Mouse (Mus musculus): ENCODE measurements around the gene Dab2ip. TPM values are rescaled to one million over a fixed set of nuclear protein-coding genes. Genes with fewer than 3 reads are reported as not detected.

The Dab2ip gene
- polyA plus RNA-seq, 1 experiment from 2014 or later, result 48.4 TPM

DNA sequence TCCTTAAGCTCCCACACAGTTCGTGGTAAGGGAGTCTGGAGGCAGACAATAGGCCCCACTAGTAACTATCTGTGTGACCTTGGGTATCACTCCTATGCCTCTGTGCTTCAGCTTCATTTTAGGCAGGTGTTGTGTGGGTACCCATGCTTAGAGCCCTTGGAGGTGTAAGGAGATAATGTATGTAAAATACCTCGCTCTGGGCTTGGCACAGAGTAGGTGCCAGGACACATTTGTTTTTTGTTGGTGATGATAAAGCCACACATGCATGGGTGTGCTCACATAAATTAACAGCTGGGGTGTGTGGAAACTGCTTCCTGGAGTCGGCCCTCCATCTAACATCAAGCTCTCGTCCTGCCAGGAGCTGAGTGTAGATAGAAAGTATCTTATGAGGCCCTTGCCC lies 130.1 kb downstream of the Dab2ip start:
- no peak overlapping the region for H3K9ac ChIP-seq
- no peak for DNase-seq (ENCODE audit: low spot score)
- no peaks in the 10 kb centered on the region for H3K27me3 ChIP-seq (ENCODE audit: control insufficient read depth, insufficient read depth, low read length)
- H3K4me3 ChIP-seq (replicated peaks; ENCODE audit: low read length), result no peak overlapping the region
- WGBS, result 73% methylated on average over 4 of the region's 4 CpGs
- H3K36me3 ChIP-seq (replicated peaks; ENCODE audit: control insufficient read depth, insufficient read depth), result no peaks in the 10 kb centered on the region
- peaks cover 74% of the 10 kb centered on the region for H3K4me1 ChIP-seq (replicated peaks; ENCODE audit: control insufficient read depth, insufficient read depth, low read length)
- no peak overlapping the region for H3K4me2 ChIP-seq (replicated peaks)
- no peaks in the 10 kb centered on the region for H3K9me3 ChIP-seq (ENCODE audit: control insufficient read depth, low read length)
- no peak overlapping the region for H3K27ac ChIP-seq
- no peak for ATAC-seq (ENCODE audit: low FRiP score)

DNA sequence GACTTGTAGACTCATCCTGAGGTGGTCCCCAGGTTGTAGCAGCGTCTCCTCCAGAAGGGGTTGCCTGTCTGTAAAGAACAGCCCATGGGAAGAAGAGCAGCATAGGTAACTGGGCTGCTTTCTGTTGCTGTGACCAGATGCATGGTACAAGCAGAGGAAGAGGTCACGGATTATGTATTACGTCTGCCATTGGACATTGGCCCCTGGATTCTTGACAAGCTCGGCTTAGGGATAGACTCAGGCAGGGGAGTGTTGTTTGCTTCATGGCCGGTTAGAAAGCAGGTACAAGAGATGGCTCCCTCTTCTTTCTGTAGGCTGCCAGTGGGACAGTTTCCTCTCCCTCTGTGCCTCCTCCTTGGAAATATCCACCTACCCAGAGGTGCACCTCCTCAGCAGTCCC lies 130.5 kb downstream of the Dab2ip start:
- H3K36me3 ChIP-seq (replicated peaks; ENCODE audit: control insufficient read depth, insufficient read depth), result no peaks in the 10 kb centered on the region
- H3K4me1 ChIP-seq (replicated peaks; ENCODE audit: control insufficient read depth, insufficient read depth, low read length), result peaks cover 79% of the 10 kb centered on the region
- no peak overlapping the region for H3K27ac ChIP-seq
- ATAC-seq (ENCODE audit: low FRiP score) (no peak), DNase-seq (ENCODE audit: low spot score) (no peak)
- no peaks in the 10 kb centered on the region for H3K9me3 ChIP-seq (ENCODE audit: control insufficient read depth, low read length)
- WGBS, result 87% methylated on average over 5 of the region's 5 CpGs
- no peak overlapping the region for H3K4me2 ChIP-seq (replicated peaks)
- H3K4me3 ChIP-seq (replicated peaks; ENCODE audit: low read length), result no peak overlapping the region
- H3K27me3 ChIP-seq (ENCODE audit: control insufficient read depth, insufficient read depth, low read length), result no peaks in the 10 kb centered on the region
- H3K9ac ChIP-seq, result no peak overlapping the region

DNA sequence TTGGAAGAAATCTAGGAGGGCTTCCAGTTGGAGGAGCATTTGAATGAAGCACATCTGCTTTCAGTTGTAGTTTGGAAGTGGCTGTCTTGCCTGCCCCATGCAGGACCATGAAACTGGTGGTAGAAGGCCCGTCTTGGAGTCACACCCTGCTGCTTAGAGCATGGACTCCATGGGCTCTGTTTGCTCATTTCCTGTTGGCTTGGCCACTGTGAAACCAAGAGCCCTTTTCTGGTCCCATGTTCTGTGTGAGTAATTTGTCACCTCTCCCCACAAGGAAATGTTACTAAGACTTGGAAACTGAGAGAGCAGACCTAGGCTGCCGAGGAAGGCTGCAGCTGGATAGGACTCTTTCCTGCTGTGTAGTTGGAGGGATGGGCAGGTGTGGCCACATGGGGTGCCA lies 131.8 kb downstream of the Dab2ip start:
- ATAC-seq (ENCODE audit: low FRiP score) (no peak), DNase-seq (ENCODE audit: low spot score) (no peak)
- 64% methylated on average over 2 of the region's 2 CpGs for WGBS
- H3K27ac ChIP-seq, result no peak overlapping the region
- H3K36me3 ChIP-seq (replicated peaks; ENCODE audit: control insufficient read depth, insufficient read depth), result no peaks in the 10 kb centered on the region
- no peak overlapping the region for H3K9ac ChIP-seq
- H3K27me3 ChIP-seq (ENCODE audit: control insufficient read depth, insufficient read depth, low read length), result no peaks in the 10 kb centered on the region
- H3K9me3 ChIP-seq (ENCODE audit: control insufficient read depth, low read length), result no peaks in the 10 kb centered on the region
- H3K4me2 ChIP-seq (replicated peaks), result no peak overlapping the region
- peaks cover 73% of the 10 kb centered on the region for H3K4me1 ChIP-seq (replicated peaks; ENCODE audit: control insufficient read depth, insufficient read depth, low read length)
- H3K4me3 ChIP-seq (replicated peaks; ENCODE audit: low read length), result no peak overlapping the region

DNA sequence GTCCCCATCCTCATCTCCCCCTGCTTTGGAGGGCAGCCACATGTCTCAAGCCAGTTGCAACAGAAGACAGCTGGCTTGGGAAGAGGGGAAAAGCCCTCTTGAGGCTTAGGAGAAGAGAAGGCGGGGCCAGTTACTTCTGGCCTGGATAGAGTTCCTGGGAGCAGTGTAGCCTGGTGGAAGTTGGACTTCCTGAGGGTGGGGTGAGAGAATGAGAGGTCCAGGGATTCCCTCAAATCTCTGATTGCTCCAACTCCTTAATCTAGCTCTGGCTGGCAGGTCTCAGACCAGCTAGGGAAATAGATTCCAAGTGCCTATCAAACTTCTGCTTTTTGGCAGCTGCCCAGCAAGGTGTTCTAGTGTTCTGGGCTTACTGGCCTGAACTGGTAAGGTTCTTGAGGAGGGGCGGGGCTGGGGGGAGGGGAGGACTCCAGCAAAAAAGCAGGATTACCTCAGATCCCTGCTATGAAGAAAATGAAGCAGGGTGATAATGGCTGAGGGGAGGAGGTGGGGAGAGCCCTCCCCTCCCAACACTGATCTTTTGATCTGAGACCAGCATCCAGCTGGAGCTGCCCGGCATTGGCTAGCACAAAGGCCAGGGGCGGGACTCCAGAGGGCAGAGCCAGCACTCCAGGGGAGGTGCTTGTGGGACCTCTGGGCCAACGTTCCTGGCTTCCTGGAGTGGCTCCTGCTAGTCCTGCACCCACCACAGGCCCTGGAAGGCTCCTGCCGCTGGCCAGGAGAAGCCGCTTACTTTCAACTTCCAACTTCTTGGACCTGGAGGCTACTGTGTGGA lies 133.4 kb downstream of the Dab2ip start:
- no peak overlapping the region for H3K4me3 ChIP-seq (replicated peaks; ENCODE audit: low read length)
- H3K9me3 ChIP-seq (ENCODE audit: control insufficient read depth, low read length), result no peaks in the 10 kb centered on the region
- no peak overlapping the region for H3K4me2 ChIP-seq (replicated peaks)
- WGBS, result 18% methylated on average over 7 of the region's 7 CpGs
- no peaks in the 10 kb centered on the region for H3K36me3 ChIP-seq (replicated peaks; ENCODE audit: control insufficient read depth, insufficient read depth)
- H3K4me1 ChIP-seq (replicated peaks; ENCODE audit: control insufficient read depth, insufficient read depth, low read length), result peaks cover 73% of the 10 kb centered on the region
- H3K27ac ChIP-seq, result no peak overlapping the region
- H3K9ac ChIP-seq, result no peak overlapping the region
- H3K27me3 ChIP-seq (ENCODE audit: control insufficient read depth, insufficient read depth, low read length), result no peaks in the 10 kb centered on the region
- peak; percentile 22; the same call in 1 of the 2 replicates for ATAC-seq (ENCODE audit: low FRiP score)
- no peak for DNase-seq (ENCODE audit: low spot score)

DNA sequence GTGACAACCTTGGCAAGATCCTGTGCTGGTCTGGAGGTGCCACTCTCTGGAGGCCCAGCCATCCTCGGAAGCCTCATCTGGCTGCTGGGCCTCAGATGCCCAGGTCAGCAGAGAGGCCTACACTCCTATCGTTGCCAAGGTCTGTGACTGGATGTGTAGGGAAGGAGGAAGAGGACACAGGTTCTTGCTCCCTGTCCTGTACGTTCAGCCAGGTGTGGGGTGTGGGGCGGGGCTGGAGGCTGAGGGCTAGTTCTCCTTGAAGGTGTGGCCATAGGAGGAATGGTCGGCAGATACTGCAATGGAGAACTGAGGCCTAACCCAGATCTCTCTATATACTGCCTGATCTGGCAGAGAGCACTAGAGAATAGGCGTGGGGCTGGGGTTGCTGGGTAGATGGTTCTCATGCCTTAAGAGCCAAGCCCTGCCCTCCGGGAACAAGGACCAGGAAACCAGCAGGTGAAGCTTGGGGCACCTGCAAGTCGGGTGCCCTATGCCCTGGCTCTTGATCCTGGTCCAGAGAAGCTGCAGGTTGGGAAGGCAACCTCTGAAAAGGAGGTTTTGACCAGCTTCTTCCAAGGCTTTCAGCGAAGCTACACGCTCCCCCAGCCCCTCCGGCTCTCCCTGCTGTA lies 134.3 kb downstream of the Dab2ip start:
- H3K36me3 ChIP-seq (replicated peaks; ENCODE audit: control insufficient read depth, insufficient read depth), result no peaks in the 10 kb centered on the region
- H3K4me1 ChIP-seq (replicated peaks; ENCODE audit: control insufficient read depth, insufficient read depth, low read length), result peaks cover 64% of the 10 kb centered on the region
- DNase-seq (ENCODE audit: low spot score), result no peak
- no peak overlapping the region for H3K27ac ChIP-seq
- H3K9me3 ChIP-seq (ENCODE audit: control insufficient read depth, low read length), result no peaks in the 10 kb centered on the region
- WGBS, result 92% methylated on average over 11 of the region's 11 CpGs
- no peaks in the 10 kb centered on the region for H3K27me3 ChIP-seq (ENCODE audit: control insufficient read depth, insufficient read depth, low read length)
- no peak overlapping the region for H3K4me3 ChIP-seq (replicated peaks; ENCODE audit: low read length)
- no peak for ATAC-seq (ENCODE audit: low FRiP score)
- H3K4me2 ChIP-seq (replicated peaks), result no peak overlapping the region
- no peak overlapping the region for H3K9ac ChIP-seq

DNA sequence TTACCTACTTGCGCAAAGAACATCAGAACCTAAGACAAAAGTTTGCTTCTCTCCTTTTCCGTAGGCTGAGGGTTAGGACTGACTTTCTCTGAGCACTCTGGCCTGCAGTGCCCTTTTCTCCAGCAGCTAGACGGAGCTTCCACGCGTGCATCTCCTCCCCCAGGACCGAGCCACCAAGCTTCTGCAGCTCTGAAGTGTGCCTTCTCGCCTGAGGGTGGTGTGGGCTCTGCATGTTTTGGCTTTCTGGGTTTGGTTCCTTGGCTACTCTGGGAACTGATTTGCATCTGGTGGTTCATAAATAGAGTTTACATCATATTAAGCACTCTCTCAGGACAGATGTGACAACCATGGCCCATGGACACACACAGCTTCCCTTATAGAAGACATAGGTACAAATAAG lies 135.0 kb downstream of the Dab2ip start:
- H3K27ac ChIP-seq, result no peak overlapping the region
- 74% methylated on average over 7 of the region's 7 CpGs for WGBS
- no peak overlapping the region for H3K4me2 ChIP-seq (replicated peaks)
- DNase-seq (ENCODE audit: low spot score), result no peak
- H3K4me3 ChIP-seq (replicated peaks; ENCODE audit: low read length), result no peak overlapping the region
- H3K36me3 ChIP-seq (replicated peaks; ENCODE audit: control insufficient read depth, insufficient read depth), result no peaks in the 10 kb centered on the region
- no peaks in the 10 kb centered on the region for H3K27me3 ChIP-seq (ENCODE audit: control insufficient read depth, insufficient read depth, low read length)
- H3K9me3 ChIP-seq (ENCODE audit: control insufficient read depth, low read length), result no peaks in the 10 kb centered on the region
- ATAC-seq (ENCODE audit: low FRiP score), result no peak
- peaks cover 60% of the 10 kb centered on the region for H3K4me1 ChIP-seq (replicated peaks; ENCODE audit: control insufficient read depth, insufficient read depth, low read length)
- H3K9ac ChIP-seq, result no peak overlapping the region

DNA sequence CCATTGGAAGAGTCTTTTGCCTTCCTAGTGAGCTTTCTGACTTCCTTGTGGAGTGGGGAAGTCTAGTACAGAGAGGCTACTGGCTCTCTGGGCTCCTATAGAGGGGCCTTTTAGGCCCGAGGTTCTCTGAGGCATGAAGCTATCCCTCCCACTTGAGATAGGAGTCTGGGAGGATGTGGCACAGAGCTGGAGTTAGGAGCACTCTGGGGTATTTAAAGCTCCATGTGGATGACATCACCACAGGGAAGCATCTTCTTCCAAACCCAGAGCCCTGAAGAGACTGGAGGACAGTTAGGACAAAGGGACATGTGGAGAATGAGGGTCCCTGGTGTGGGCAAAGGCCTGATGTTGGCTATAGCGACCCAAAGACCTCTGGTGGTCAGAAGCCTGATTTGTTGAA lies 136.0 kb downstream of the Dab2ip start:
- Histone ChIP-seq H3K36me3 (replicated peaks; ENCODE audit: control insufficient read depth, insufficient read depth) (no peaks in the 10 kb centered on the region), H3K27me3 (ENCODE audit: control insufficient read depth, insufficient read depth, low read length) (no peaks in the 10 kb centered on the region), H3K9me3 (ENCODE audit: control insufficient read depth, low read length) (no peaks in the 10 kb centered on the region), H3K4me1 (replicated peaks; ENCODE audit: control insufficient read depth, insufficient read depth, low read length) (peaks cover 60% of the 10 kb centered on the region), H3K4me2 (replicated peaks) (no peak overlapping the region), H3K9ac (no peak overlapping the region), H3K27ac (no peak overlapping the region), H3K4me3 (replicated peaks; ENCODE audit: low read length) (no peak overlapping the region)
- no peak for DNase-seq (ENCODE audit: low spot score)
- 56% methylated on average over 2 of the region's 2 CpGs for WGBS
- ATAC-seq (ENCODE audit: low FRiP score), result no peak

DNA sequence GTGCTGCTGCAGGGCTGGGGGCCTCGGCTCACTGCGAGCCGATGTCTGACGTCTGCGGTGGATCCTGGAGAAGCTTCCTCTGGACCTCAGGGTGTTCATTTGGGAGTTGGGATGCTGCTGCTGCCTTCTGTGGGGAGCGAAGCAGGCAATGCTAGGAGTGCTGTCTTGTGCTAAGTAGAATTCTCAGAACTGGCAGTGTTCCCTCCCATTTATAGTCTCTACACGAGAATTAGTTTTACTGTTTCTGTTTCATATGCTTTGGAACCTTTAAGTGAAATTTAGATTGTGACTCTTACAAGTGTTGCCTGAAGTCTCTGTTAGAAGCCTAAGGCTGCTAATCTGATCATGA lies 138.1 kb downstream of the Dab2ip start:
- H3K9me3 ChIP-seq (ENCODE audit: control insufficient read depth, low read length), result no peaks in the 10 kb centered on the region
- H3K27ac ChIP-seq, result no peak overlapping the region
- DNase-seq (ENCODE audit: low spot score), result no peak
- no peaks in the 10 kb centered on the region for H3K27me3 ChIP-seq (ENCODE audit: control insufficient read depth, insufficient read depth, low read length)
- WGBS, result 72% methylated on average over 7 of the region's 7 CpGs
- H3K4me2 ChIP-seq (replicated peaks), result no peak overlapping the region
- no peak overlapping the region for H3K4me3 ChIP-seq (replicated peaks; ENCODE audit: low read length)
- peaks cover 54% of the 10 kb centered on the region for H3K4me1 ChIP-seq (replicated peaks; ENCODE audit: control insufficient read depth, insufficient read depth, low read length)
- no peaks in the 10 kb centered on the region for H3K36me3 ChIP-seq (replicated peaks; ENCODE audit: control insufficient read depth, insufficient read depth)
- no peak overlapping the region for H3K9ac ChIP-seq
- no peak for ATAC-seq (ENCODE audit: low FRiP score)

DNA sequence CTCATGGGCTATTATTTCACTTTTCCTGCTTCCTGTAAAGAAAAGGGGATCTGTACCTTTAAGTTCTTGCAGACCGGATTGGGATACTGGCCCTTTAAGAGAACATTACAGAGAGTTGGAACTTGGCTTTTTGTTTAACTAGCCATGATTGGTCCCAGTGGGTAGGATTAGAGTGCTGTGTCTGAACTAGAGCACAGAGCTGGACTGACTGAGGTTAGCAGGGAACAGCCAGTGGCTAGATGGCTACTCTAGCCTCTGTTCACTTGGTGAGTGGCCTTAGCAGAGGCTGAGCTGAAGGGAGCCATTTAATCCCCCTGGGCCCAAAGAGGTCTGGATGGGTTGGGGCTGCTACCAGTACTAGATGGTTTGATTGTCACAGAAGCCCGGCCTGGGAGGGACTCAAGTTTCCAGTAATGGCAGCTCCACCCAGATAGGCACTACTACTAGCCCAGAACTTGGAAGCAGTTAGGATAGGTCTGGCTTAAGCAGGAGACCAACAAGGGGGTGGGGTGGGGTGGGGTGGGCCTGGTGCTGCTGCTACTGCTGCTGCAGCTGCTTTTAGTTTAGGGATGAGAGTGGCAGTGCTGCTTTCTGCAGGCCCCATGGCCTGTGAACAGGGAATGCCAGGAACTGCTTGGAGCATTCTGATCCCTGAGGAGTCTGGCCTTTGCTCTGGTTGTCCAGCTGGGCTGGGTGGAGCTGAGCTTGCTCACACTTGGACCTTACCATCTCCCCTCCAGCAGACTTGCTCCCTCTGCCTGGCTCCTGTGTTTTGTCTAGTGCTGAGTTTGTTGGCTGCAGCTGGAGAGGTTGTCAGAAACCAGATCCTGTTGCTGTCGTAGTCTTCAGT lies 138.7 kb downstream of the Dab2ip start:
- H3K9me3 ChIP-seq (ENCODE audit: control insufficient read depth, low read length), result no peaks in the 10 kb centered on the region
- no peak for DNase-seq (ENCODE audit: low spot score)
- ATAC-seq (ENCODE audit: low FRiP score), result no peak

More for the DNA sequence above, 138.7 kb downstream of the Dab2ip start:
- 67% methylated on average over 3 of the region's 3 CpGs for WGBS
- no peak overlapping the region for H3K4me3 ChIP-seq (replicated peaks; ENCODE audit: low read length)
- no peaks in the 10 kb centered on the region for H3K36me3 ChIP-seq (replicated peaks; ENCODE audit: control insufficient read depth, insufficient read depth)
- H3K27ac ChIP-seq, result no peak overlapping the region
- no peaks in the 10 kb centered on the region for H3K27me3 ChIP-seq (ENCODE audit: control insufficient read depth, insufficient read depth, low read length)
- H3K9ac ChIP-seq, result no peak overlapping the region
- peaks cover 48% of the 10 kb centered on the region for H3K4me1 ChIP-seq (replicated peaks; ENCODE audit: control insufficient read depth, insufficient read depth, low read length)
- no peak overlapping the region for H3K4me2 ChIP-seq (replicated peaks)
